Comparison of ENCODE assay signal across 19 mouse cellular contexts in genomic region chr10:39467821-39468220, GRCm38 (mm10).
DNase-seq lines count a peak whose midpoint lies in the region; ATAC-seq and TF ChIP-seq lines count a peak whose summit lies in the region.
"Had no signal": no experiment of that assay in that cellular context is flagged by ENCODE, and none has a peak within 500 bp of the region (broad histone marks: within the 10 kb centered on the region; RNA-seq: fewer than 3 reads in every experiment).

No protein-coding gene starts in this region.

- peak overlapping the region; percentile 48; the same call in 1 of the 2 replicates for H3K27ac ChIP-seq in gastrocnemius, adult 2 months
- H3K27ac ChIP-seq in intestine, embryonic 16.5 days (ENCODE audit: low read length), result peak overlapping the region; percentile 27; the same call in 1 of the 2 replicates
- H3K27ac ChIP-seq in intestine, embryonic 15.5 days, result no peak overlapping the region
- H3K27ac ChIP-seq in lung, embryonic 15.5 days, result 0 out of 2 replicates have a peak overlapping the region, but pooled peaks have one; percentile 3
- H3K27ac ChIP-seq: heart, embryonic 10.5 days; hindbrain, embryonic 10.5 days; hindbrain, embryonic 15.5 days had no signal

- H3K9ac ChIP-seq in intestine, embryonic 16.5 days (ENCODE audit: low read depth, low read length), result no peak overlapping the region
- H3K9ac ChIP-seq in intestine, embryonic 15.5 days, result no peak overlapping the region
- no peak overlapping the region for H3K9ac ChIP-seq in lung, embryonic 15.5 days
- H3K9ac ChIP-seq: hindbrain, embryonic 15.5 days; limb, embryonic 12.5 days had no signal

- DNase-seq in gastrocnemius, adult 2 months, result no peak
- DNase-seq in gastrocnemius, postnatal 14 days, result no peak
- no peak for DNase-seq in lung, adult 18-20 months
- DNase-seq in left cerebral cortex, postnatal 36 days (ENCODE audit: low spot score in 2 of 2), result no peak
- DNase-seq: layer of hippocampus, adult 9-11 months; midbrain, embryonic 14.5 days; thymus, adult 2 months had no signal

- peaks cover 15% of the 10 kb centered on the region for H3K4me1 ChIP-seq in intestine, embryonic 16.5 days (ENCODE audit: control insufficient read depth, insufficient read depth, low read length)
- H3K4me1 ChIP-seq in intestine, embryonic 15.5 days (replicated peaks), result peaks cover 16% of the 10 kb centered on the region
- H3K4me1 ChIP-seq in lung, embryonic 15.5 days, result peaks cover 38% of the 10 kb centered on the region

- no peak overlapping the region for H3K4me3 ChIP-seq in gastrocnemius, adult 2 months
- no peak overlapping the region for H3K4me3 ChIP-seq in intestine, embryonic 16.5 days (ENCODE audit: low read length)
- no peak overlapping the region for H3K4me3 ChIP-seq in intestine, embryonic 15.5 days (replicated peaks)
- no peak overlapping the region for H3K4me3 ChIP-seq in lung, embryonic 15.5 days
- H3K4me3 ChIP-seq: erythroblast, embryonic 14.5 days; heart, embryonic 10.5 days; hindbrain, embryonic 10.5 days; hindbrain, embryonic 15.5 days; limb, embryonic 12.5 days had no signal

- TF ChIP-seq CTCF in gastrocnemius, adult 2 months (IDR thresholded peaks at IDR 0.05), result no peak

- intact Hi-C loops in gastrocnemius, adult 2 months (cut with DNase I), result no loop called here
- intact Hi-C loops in gastrocnemius, postnatal 14 days (cut with DNase I; ENCODE audit: low total_unique reads), result no loop called here
- intact Hi-C loops in left cerebral cortex, postnatal 36 days (cut with DNase I), result no loop called here

- no peak overlapping the region for H3K4me2 ChIP-seq in intestine, embryonic 16.5 days (ENCODE audit: low read depth, low read length)
- H3K4me2 ChIP-seq in intestine, embryonic 15.5 days (replicated peaks), result no peak overlapping the region
- H3K4me2 ChIP-seq in lung, embryonic 15.5 days, result no peak overlapping the region
- H3K4me2 ChIP-seq: hindbrain, embryonic 15.5 days; limb, embryonic 12.5 days; liver, embryonic 11.5 days had no signal

- ATAC-seq in intestine, embryonic 16.5 days, result no peak
- no peak for ATAC-seq in intestine, embryonic 15.5 days
- no peak for ATAC-seq in lung, embryonic 15.5 days (ENCODE audit: borderline replicate concordance, extremely low read depth, low FRiP score, low TSS enrichment)
- ATAC-seq: activated CD4-positive, CD25-positive, alpha-beta regulatory T cell, adult 4 months; forebrain, embryonic 16.5 days had no signal

- no peaks in the 10 kb centered on the region for H3K9me3 ChIP-seq in intestine, embryonic 16.5 days (ENCODE audit: control insufficient read depth, low read length)
- H3K9me3 ChIP-seq in intestine, embryonic 15.5 days, result no peaks in the 10 kb centered on the region
- no peaks in the 10 kb centered on the region for H3K9me3 ChIP-seq in lung, embryonic 15.5 days
- H3K9me3 ChIP-seq: heart, embryonic 10.5 days; hindbrain, embryonic 10.5 days; hindbrain, embryonic 15.5 days; limb, embryonic 12.5 days had no signal

- 85% methylated on average over 7 of the region's 7 CpGs for WGBS in intestine, embryonic 16.5 days
- 86% methylated on average over 7 of the region's 7 CpGs for WGBS in intestine, embryonic 15.5 days
- WGBS in lung, embryonic 15.5 days, result 81% methylated on average over 7 of the region's 7 CpGs

- H3K36me3 ChIP-seq in intestine, embryonic 16.5 days (ENCODE audit: control insufficient read depth, insufficient read depth, low read length), result no peaks in the 10 kb centered on the region
- no peaks in the 10 kb centered on the region for H3K36me3 ChIP-seq in intestine, embryonic 15.5 days
- no peaks in the 10 kb centered on the region for H3K36me3 ChIP-seq in lung, embryonic 15.5 days
- H3K36me3 ChIP-seq: hindbrain, embryonic 15.5 days; limb, embryonic 12.5 days had no signal

- no peaks in the 10 kb centered on the region for H3K27me3 ChIP-seq in intestine, embryonic 16.5 days (replicated peaks; ENCODE audit: control insufficient read depth, insufficient read depth, low read length)
- H3K27me3 ChIP-seq in intestine, embryonic 15.5 days (replicated peaks), result no peaks in the 10 kb centered on the region
- H3K27me3 ChIP-seq in lung, embryonic 15.5 days, result no peaks in the 10 kb centered on the region
- H3K27me3 ChIP-seq: CH12.LX; hindbrain, embryonic 15.5 days; limb, embryonic 12.5 days had no signal
